10 mouse cellular contexts compared by ENCODE assay signal in the genomic region with DNA sequence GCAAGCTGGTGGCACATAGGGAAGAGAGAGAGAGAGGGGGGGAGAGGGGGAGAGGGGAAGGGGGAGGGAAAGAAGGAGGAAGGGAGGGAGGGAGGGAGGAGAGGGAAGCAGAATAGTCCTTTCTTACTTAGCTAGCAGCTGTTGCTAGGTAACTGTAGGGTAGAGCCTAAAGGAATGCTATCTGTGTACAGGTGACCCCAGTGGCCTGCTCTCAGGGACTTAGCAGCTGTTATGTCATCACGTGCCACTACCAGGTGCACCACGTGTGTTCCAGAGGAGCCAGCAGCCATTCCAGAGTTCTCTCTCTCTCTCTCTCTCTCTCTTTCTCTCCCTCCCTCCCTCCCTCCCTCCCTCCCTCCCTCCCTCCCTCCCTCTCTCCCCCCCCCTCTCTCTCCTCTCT. TPM values are rescaled to one million over a fixed set of nuclear protein-coding genes. Genes with fewer than 3 reads are reported as not detected.
DNase-seq lines count a peak whose midpoint lies in the region; ATAC-seq and TF ChIP-seq lines count a peak whose summit lies in the region.
"Had no signal": no experiment of that assay in that cellular context is flagged by ENCODE, and none has a peak within 500 bp of the region (broad histone marks: within the 10 kb centered on the region; RNA-seq: fewer than 3 reads in every experiment).

No protein-coding gene starts in this region.

- no peak for TF ChIP-seq CTCF in brain, embryonic 14.5 days (IDR thresholded peaks at IDR 0.05; ENCODE audit: borderline replicate concordance, extremely low read depth, insufficient read depth, insufficient read length)

- DNase-seq in brain, embryonic 14.5 days (ENCODE audit: low read depth), result peak; percentile 67
- peak; percentile 17 for DNase-seq in embryo, embryonic 10.5 days (ENCODE audit: low spot score)
- no peak for DNase-seq in limb, embryonic 10.5 days (ENCODE audit: low spot score)
- no peak for DNase-seq in thymus, postnatal 4 days
- no peak for DNase-seq in liver
- DNase-seq in urinary bladder, postnatal 14 days (ENCODE audit: low spot score), result no peak
- DNase-seq: cerebellum, adult 2 months; heart, adult 18-20 months; lung, postnatal 10 days had no signal

- no peaks in the 10 kb centered on the region for H3K36me3 ChIP-seq in intestine, embryonic 15.5 days
- no peaks in the 10 kb centered on the region for H3K36me3 ChIP-seq in limb, embryonic 10.5 days

- no peaks in the 10 kb centered on the region for H3K9me3 ChIP-seq in intestine, embryonic 15.5 days
- H3K9me3 ChIP-seq in limb, embryonic 10.5 days (replicated peaks), result no peaks in the 10 kb centered on the region

- H3K4me1 ChIP-seq in intestine, embryonic 15.5 days (replicated peaks), result no peaks in the 10 kb centered on the region
- H3K4me1 ChIP-seq in limb, embryonic 10.5 days, result peaks cover 8% of the 10 kb centered on the region

- no peaks in the 10 kb centered on the region for H3K27me3 ChIP-seq in intestine, embryonic 15.5 days (replicated peaks)
- H3K27me3 ChIP-seq in limb, embryonic 10.5 days (ENCODE audit: low read depth, poor library complexity, severe bottlenecking), result no peaks in the 10 kb centered on the region

- peak; percentile 91 for ATAC-seq in intestine, embryonic 15.5 days

- no peak overlapping the region for H3K27ac ChIP-seq in intestine, embryonic 15.5 days
- H3K27ac ChIP-seq in limb, embryonic 10.5 days, result peak overlapping the region; percentile 5; the same call in 1 of the 2 replicates

- TF ChIP-seq POLR2A in brain, embryonic 14.5 days (IDR thresholded peaks at IDR 0.05; ENCODE audit: borderline replicate concordance, extremely low read depth, insufficient read depth, insufficient read length, poor library complexity, severe bottlenecking), result no peak

- 16% methylated on average over 2 of the region's 2 CpGs for WGBS in intestine, embryonic 15.5 days
- WGBS in limb, embryonic 10.5 days, result 60% methylated on average over 2 of the region's 2 CpGs

- H3K9ac ChIP-seq in intestine, embryonic 15.5 days, result no peak overlapping the region

- no peak overlapping the region for H3K4me2 ChIP-seq in intestine, embryonic 15.5 days (replicated peaks)

- no peak overlapping the region for H3K4me3 ChIP-seq in intestine, embryonic 15.5 days (replicated peaks)
- no peak overlapping the region for H3K4me3 ChIP-seq in limb, embryonic 10.5 days

RNA-seq across cellular contexts. Expression of a gene that starts 33.0 kb away (rescaled TPM):
- 27.4 and 32.4 TPM in 2 replicates for polyA plus RNA-seq in brain, embryonic 14.5 days (2012; rRNA removed)
- polyA plus RNA-seq in intestine, embryonic 15.5 days (2015; fragmentation: Nextera tagmentation; extraction: Ambion mirVana), result 18.5 and 19.4 TPM in 2 replicates
- polyA plus RNA-seq in limb, embryonic 10.5 days (2016; fragmentation: Nextera tagmentation; extraction: Ambion mirVana), result 22.0 and 27.9 TPM in 2 replicates

RNA-seq across cellular contexts. Expression of a gene that starts 41.9 kb away (rescaled TPM):
- polyA plus RNA-seq in brain, embryonic 14.5 days (2012; rRNA removed), result 48.6 and 73.9 TPM in 2 replicates
- polyA plus RNA-seq in intestine, embryonic 15.5 days (2015; fragmentation: Nextera tagmentation; extraction: Ambion mirVana), result 30.1 and 30.3 TPM in 2 replicates
- polyA plus RNA-seq in limb, embryonic 10.5 days (2016; fragmentation: Nextera tagmentation; extraction: Ambion mirVana), result 49.9 and 66.7 TPM in 2 replicates

Comparison
In these comparisons a context has a peak if more than half of its experiments do, and no peak if none do; other contexts are left out.
1. DNase-seq: peak in brain, embryonic 14.5 days (single experiment) and embryo, embryonic 10.5 days (single experiment); none in limb, embryonic 10.5 days (single experiment), thymus, postnatal 4 days (single experiment), liver (single experiment) and urinary bladder, postnatal 14 days (single experiment).